Mouse (Mus musculus) left cerebral cortex, postnatal 14 days (tissue): ENCODE measurements around the gene Stk24. TPM values are rescaled to one million over a fixed set of nuclear protein-coding genes. Genes with fewer than 3 reads are reported as not detected.

Experiments used
- DNase-seq, 2 experiments: peaks; one replicate each; pipeline ENCODE4 v3.0.0; 2021 to 2022; ENCODE audit warnings: low spot score in 2 of 2, mixed read lengths in 1 of 2
- intact Hi-C: fragments of 180-260 bp; cut with DNase I; formaldehyde crosslinking; loops from one replicate; pipeline ENCODE4 v1.15.1; 2025
- total RNA-seq, 2 experiments: library from RNA; stranded (reverse); gene quantifications; 2 replicates each; pipeline ENCODE4 v1.2.3; 2021

The Stk24 gene
- total RNA-seq, 2 experiments from 2014 or later = 49.5 to 50.0 TPM

DNA sequence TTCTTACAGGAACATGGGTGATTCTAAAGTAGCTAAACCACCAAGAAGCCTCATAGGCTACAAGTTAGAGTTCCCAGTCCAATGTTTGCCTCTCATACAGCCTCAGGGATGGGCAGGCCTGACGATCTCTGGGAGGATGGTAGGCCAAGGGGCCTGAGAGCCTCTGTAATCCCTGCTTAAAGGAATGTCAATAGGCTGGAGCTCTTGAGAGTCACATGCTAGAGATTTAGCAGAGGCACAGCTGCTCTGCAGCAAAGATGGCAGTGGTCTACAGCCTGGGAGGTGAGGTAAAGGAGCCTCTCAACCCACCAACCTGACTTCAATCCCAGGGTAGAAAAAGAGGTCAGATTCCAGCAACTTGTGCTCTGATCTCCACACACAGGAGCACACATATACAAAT is 7.9 kb upstream of the Stk24 start:
- no peak for DNase-seq
- intact Hi-C loops = loop anchor here (5.0 kb wide), 1 partner anchor 55 kb away; no protein-coding TSS in a partner anchor

DNA sequence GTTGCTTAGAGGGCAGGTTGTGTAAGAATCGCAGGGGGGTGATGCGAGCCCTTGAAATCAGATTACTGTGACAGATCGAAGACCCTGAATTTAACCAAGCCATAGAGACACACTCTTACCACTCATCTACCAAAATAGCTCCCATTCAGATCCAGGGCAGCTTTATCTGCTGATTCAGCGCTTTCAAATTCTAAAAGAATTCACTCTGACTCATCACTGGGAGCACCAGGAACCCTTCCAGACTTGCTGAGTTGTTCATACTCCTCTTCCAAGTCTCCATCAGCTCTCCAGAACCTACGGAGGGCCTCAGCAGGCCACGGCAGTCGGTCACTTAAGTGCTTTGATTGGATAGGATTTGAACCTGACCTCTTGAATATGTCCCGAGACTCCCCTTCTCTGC is 5.6 kb upstream of the Stk24 start:
- intact Hi-C loops = loop anchor here (5.0 kb wide), 1 partner anchor 57 kb away; no protein-coding TSS in a partner anchor

DNA sequence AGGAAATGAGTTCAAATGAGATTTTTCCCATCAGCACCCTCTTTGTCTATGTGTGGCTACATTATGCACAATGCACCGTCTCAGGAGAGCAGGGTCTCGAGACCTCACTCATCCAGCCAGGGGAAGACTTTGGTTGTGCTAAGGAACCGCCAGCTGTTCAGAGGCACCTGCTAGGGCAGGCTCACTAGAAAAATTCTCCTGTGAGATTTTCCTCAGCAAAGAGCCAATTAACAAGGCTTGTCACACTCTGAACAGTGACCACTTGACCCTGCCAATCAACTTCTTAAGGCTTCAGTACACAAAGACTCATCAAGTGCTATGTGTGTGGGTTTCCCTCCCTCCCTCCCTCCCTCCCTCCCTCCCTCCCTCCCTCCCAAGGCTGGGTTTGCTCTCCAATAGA is 4.0 kb upstream of the Stk24 start:
- intact Hi-C loops = no loop called here
- DNase-seq = no peak

More for the DNA sequence above, 5.6 kb upstream of the Stk24 start:
- peak in 1 of 2 experiments; percentile 36 for DNase-seq

DNA sequence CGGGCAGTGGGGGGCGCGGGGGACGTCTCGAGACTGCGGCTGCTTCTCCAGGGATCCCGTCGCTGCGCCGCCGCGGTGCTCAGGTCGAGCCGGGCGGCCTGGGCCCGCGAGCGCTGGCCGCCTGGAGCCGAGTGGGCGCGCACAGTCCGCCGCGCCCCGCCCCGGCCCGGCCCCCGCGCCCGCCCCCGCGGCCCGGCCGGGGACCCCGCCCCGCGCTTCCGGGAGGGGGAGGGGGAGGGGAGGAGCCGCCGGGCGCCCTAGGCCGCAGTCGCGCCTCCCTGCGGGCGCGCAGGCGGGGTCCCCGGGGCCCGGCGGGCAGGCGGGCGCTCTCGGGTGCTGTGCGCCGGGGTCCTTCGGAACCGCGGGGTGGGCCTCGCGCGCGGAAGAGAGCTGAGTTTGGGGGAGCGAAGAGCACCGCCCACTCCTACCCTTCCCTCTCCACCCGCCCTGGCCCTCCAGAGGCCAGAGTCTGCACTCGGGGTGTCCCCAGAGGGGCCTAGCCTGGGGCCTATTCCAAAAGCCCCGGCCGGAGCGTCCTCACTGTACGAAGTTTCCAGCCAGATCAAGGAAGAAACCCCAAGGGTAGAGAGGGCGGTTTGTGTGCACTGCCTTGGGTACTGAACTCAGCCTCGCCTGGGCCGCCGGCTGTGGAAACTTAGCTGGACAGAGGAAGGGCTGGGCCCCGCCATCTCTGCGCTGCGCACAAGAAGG is 540 bp downstream of the Stk24 start:
- intact Hi-C loops = loop anchor here (5.0 kb wide), 1 partner anchor 92 kb away; no protein-coding TSS in a partner anchor
- DNase-seq = peak; percentile 30 to 62

DNA sequence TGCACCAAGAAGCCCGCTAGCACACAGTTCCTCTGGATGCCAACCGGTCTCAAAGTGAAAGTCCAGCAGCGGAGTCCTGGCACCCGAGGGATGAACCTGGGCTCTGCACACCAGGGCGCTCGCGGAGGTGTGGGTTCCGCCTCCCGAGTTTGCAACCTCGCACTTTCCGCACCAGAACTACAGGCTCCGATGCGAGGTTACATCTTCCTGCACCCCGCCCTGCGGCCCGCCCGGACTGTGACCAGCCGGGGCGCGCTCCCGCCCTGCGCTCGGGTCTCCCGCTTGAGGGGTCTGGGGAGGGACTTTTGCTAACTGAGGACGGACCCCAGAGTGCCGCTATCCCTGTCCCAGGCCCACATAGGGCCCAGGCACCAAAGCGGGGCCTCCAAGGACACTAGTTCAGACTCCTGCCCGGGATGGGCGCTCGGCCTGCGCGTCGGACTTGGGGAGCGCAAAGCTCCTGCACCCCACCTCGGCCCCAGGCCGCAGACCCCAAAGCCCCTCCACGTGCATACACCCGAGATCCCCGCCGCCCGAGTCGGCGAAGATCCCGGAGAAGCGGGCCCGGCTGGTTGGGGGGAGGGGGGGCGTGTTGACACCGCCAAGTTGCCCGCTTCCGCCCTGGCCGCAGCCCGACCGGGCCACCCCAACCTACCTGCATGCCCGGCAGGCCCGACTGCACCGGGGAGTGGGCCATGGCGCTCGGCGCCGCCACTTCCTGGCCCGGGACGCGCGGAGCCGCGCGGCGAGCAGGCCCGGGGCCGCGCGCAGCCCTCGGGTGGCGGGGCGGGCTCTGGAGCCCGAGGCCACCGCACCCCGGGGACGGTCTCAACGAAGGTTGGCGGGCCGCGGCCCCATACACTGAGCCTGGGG is 1.3 kb downstream of the Stk24 start:
- DNase-seq = peak in 1 of 2 experiments; percentile 20
- intact Hi-C loops = loop anchor here (5.0 kb wide), 1 partner anchor 91 kb away; no protein-coding TSS in a partner anchor

DNA sequence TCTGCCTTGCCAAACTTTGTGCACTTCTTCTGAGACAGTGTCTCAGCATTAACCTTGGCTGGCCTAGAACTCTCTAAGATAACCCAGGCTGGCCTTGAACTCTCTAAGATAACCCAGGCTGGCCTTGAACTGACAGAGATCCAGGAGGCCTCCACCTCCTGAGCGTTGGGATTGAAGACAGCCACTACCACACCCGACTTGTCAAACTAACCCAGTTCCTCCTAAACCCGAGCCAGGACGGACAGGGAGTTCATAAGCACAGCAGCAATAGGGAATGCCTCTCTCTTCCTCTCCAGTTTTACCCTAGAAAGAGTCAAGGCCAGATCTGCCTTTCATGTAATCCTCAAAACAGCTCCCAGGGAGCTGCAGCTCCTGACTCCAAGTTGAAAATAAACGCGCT is 3.2 kb downstream of the Stk24 start:
- intact Hi-C loops = loop anchor here (5.0 kb wide), 1 partner anchor 89 kb away; no protein-coding TSS in a partner anchor
- no peak for DNase-seq

DNA sequence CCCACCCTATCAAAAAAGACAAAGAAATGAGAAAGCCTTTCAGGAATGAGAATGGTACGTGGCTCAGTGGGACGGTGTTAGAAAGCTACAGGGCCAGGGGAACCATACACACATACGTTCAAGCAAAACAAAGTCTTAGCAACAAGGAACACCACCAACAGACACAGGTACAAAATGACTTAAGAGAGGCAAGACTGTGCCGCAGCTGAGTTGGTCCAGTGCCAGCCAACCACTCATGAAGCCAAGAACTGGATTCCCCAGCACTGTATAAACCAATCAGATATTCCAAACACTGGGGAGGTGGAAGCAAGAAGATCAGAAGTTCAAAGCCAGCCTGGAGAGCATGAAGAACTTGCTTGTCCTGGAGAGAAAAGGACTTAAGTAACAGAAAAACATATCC is 5.9 kb downstream of the Stk24 start:
- DNase-seq = no peak
- intact Hi-C loops = no loop called here

DNA sequence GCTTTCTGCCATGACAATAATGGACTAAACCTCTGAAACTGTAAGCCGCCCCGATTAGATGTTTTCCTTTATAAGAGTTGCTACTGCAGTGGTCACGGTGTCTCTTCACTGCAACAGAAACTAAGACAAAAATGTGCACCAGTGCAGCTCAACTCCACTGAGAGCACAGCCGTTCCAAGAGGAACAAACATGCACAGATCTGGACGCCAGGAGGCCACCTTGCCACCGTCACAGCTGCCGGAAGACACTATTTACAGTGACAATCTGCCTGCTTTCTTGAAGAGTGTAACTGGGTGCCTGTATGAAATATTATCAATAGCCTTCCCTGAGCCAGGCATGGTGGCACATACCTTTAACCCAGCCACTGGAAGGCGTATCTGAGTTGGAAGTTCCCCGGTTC is 6.8 kb downstream of the Stk24 start:
- no peak for DNase-seq
- intact Hi-C loops = no loop called here

DNA sequence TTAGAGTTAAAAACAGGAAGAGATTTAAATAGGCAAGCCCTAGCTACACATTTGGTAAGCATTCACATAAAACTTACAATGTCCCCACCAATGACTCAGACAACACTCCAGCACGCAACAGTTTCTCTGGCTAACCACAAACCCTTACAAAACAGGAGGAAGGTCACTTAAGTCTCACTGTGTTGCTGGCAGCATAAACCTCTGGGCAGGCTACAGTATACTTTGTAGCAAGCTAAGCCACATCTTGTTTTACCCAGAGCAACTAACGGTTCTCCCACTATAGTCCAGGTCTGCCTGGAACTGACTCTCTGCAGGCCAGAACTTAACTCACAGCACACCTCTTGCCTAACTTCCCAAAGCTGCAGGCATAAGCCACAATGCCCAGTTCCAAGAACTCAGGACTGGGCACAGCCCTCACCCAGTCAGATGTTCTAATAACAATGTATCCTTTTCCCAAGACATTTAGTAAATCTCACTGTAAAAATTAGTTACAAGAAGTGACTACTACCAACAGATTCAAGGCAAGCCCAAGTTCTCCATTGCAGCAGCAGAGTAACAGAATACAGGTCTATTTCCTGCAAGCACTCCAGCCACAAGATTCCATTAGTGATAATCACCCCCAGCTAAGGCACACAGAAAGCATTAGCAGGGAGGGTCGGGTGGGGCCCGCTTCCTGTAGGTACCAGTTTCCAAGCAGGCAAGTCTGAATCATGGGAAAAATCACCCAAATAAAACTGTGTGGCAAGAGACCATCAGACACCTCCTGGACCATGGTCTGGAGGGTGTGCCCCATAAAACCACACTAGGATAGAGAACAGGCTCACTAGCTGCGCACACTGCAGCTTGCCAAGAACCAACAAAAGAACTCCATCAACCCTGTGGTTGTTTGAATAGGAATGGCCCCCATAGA is 7.6 kb downstream of the Stk24 start:
- intact Hi-C loops = no loop called here
- no peak for DNase-seq

DNA sequence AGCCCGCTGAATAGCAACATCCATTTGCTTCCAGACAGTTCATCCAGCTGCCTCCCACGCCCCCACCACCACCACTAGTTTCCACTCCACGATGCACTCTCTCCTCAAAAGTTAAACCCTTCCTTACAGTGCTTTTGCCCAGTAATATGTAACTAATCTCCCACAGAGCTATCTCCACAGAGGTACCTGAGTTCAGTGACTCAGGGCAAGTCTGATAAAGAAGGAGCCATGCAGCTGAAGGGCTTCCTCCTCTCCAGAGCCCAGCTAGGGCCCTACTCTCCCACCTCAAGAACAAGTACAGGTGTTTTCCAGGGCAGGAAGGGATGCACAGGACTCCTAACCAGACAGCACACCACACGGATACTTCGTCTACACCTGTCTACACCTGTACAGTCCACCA is 10.4 kb downstream of the Stk24 start:
- intact Hi-C loops = no loop called here
- no peak for DNase-seq

DNA sequence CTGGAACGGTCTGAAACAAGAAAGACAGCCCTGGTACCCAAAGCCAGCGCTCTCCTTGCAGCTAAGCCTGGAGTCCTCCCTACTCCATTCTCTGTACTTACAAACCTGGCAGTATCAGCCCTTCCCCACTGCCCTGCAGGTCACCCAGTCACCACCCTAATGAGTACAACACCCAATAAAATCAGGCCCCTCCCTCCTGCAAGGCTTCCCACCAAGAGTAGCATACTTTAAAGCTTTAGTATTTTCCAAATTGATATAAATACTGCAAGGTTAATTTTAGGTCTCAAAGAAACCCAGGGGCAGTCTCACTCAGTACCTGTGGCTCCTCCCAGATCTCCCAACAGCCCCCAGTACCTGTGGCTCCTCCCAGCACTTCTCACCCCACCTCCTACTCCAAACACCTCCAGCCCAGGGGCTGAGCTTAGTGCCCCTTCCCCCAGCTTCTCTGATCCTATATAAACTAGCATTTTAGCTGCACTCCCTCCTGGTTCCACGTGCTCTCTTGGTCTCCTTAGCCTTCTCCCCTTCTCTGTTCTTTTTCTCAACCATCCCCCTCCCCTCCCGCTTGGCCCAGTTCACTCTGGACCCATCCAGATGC is 11.6 kb downstream of the Stk24 start:
- DNase-seq = no peak
- intact Hi-C loops = no loop called here

DNA sequence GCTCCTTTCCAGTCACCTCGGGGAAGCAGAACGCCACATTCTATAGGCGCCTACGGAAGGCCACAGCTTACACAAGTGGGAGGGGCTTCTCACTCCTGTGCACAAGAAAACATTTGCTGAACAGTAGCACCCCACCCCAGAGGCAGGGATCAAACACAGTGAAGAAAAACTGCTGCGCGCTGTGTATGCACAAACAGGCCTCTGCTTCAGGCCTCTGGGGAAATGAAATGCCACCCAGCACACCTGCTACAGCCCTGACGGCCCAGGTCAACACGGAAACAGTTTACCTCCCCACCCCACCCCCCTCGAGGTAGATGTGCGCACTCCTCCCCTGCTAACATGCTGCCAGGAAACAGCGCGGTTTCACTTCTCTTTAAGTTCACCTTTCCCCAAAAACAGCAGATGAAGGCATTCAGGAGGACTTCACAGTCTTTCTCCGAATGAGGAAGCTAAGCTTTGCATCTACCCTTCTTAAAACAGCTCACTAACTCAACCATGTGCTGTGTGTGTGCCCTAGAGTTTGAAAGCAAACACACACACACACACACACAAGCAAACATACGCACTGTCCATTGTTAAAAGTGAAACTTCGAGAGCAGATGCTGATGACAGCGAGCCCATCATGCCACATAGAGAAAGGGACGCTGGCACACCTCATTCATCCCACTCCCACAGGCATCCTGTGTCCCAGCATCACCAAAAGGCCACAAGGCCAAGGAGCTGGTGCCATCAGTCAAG is 13.7 kb downstream of the Stk24 start:
- intact Hi-C loops = no loop called here

DNA sequence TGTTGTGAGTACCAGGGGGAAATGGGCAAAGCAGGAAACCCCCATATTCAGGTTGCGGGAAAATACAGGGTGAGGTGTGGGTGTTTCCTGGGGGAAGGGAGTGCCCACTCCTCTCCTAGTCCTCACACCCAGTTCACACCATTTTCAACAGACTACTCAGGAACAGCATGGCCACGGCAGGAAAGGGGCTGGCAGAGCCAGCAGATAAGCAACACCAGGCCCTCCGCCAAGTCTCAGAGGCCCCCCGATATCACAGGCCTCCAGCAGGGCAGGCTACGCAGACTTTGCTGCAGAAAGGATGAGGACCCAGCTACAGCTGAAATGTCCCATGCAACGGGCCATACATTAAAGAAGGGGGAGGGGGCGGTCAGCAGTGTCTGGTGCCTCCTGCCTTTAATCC is 14.4 kb downstream of the Stk24 start:
- intact Hi-C loops = no loop called here

More for the DNA sequence above, 13.7 kb downstream of the Stk24 start:
- no peak for DNase-seq

DNA sequence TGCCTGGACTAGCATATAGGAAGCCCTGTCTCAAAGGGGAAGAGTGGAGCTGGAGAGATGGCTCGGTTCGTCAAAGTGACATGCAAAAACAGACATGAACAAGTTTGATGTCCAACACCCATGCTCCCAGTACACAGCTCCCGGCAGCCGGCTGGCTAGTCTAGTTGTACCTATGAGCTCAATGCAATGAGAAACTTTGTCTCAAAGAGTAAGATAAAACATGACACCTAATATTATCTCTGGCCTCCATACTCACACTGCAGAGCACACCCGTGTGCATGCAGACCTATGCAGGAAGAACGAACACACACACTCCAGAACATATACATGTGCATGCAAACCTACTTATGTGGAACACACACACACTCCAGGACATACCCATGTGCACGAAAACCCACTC is 15.5 kb downstream of the Stk24 start:
- intact Hi-C loops = no loop called here
- DNase-seq = no peak

More for the DNA sequence above, 14.4 kb downstream of the Stk24 start:
- DNase-seq = no peak

DNA sequence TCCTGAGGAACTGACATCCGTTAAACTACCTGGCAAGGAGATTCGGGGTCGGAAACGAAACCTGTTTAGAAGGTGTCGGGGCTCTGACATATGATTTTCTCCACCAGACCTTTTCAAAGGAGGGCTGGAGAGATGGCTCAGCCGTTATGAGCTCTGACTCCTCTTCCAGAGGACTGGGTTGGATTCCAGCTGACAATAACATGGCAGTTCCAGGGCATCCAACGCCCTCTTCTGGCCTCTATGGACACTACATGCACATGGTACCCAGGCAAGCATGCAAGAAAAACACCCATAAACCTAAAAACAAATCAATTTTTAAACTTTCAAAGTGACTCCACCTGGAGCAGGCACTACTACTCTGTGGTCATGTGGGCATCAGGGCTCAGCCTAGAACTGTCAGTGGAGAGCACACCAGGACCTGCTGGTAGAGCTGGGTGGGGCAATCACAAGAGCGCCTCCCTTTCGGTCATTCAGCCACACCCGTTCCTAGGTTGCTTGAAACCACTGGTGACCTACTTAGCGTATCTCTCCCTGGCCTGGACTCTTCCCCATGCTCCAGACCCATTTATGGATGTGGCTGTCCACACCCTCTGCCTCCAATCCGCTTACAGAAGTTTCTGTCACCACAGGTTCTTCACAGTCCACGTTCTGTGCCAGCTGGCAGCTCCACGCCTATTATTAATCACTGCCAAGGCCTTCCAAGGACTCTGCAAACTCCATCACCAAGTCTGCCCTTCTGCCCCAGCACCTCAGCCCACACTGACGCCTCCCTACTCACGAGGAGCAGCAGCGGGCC is 18.3 kb downstream of the Stk24 start:
- no peak for DNase-seq
- intact Hi-C loops = no loop called here

DNA sequence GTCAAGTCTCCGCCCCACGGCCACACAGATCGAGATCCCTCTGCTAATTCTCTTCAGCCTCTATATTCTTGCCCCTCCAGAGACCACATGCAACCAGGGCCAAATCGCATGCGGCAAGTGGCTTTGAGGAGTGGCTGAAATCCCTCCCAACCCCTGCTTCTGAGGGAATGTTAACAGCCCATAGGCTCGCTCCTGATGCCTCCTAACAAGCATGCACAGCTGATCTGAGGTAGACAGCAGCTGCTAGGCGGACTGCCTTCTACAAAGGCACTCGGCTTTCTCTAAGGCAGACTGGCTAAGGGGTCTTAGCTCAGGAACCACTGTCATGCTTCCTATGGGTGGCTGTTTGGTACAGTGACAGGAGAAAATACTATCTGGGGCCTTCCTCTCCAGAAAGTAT is 20.0 kb downstream of the Stk24 start:
- no peak for DNase-seq
- intact Hi-C loops = no loop called here

DNA sequence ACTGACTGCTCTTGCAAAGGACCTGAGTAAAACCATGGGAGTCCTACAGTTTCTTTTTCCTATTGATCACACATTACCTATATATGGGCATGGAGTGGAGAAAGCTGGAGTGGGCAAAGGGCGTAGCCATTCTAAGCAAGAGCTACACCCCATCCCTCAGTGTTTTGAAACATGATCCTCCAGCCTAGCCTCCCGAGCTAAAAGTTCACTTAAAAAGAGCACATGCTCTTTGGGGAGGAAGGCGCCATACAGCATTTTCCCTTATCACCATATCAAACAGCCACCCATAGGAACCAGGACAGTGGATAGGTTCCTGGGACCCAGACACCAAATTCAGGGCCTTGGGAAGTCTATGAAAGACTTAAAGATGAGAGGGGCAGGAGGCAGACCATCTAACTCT is 20.8 kb downstream of the Stk24 start:
- DNase-seq = no peak
- intact Hi-C loops = no loop called here

DNA sequence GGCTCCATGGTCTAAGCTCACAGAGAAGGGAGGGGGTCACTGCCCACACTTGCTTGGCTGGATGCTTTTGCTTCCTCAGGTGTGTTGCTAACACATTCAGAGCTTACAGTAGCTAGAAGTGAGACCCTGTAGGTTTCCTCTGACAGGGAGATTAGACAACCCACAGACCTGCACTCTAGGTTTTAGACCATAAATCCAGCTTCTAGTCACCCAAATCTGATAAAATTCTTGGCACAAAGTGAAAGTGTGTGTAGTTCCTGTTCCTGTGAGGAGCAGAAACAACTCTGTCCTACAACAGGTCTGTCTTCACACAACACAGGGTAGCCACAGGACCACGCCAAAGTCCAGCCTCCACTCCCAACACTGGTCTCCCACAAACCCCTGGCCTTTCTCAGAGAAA is 21.5 kb downstream of the Stk24 start:
- DNase-seq = no peak
- intact Hi-C loops = no loop called here
